Mouse (Mus musculus) megakaryocyte, embryonic 14.5 days (primary cell): ENCODE results near the gene Gm17728.

ENCODE experiments used
- FLI1 ChIP-seq: IDR thresholded peaks from 2 replicates; pipeline ENCODE4 v1.6.1; 2012; ENCODE audit warnings: low read length, inconsistent platforms, mixed read lengths
- GATA1 ChIP-seq: IDR thresholded peaks from 3 replicates; pipeline ENCODE4 v1.6.1; 2012; ENCODE audit warnings: mixed read lengths, low read length, inconsistent platforms, borderline replicate concordance

DNA sequence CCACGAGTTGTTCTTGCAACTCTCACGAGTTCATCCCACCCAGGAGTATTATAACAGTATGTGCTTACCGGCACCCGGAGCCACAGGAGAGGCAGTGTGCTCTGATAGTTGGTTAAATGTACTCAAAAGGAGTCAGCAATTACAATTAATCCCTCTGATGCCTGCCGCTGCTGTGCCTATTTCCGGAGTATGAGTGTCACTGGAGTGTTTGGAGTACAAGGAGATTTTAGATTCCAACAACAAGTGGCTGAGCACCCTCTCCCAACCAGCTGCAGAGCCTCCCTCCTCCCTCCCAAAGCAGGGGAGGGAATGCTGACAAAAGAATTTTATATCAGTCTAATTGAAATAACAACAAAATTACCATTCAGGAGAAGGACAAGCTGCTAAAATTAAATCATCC is 14.2 kb upstream of the Gm17728 start:
- TF ChIP-seq GATA1: no peak
- no peak for TF ChIP-seq FLI1
